Mouse (Mus musculus) right cerebral cortex, postnatal 10 days (tissue): Measurements from ENCODE around the gene Cmklr1.
"Not testable (repeated sequence)": the region's sequence is repeated elsewhere in the genome, so short reads cannot be mapped to it uniquely, and the experiment has no call there.

Source experiments
- DNase-seq, 2 experiments: peaks; one replicate each; pipeline ENCODE4 v3.0.0; 2021; ENCODE audit warnings: low spot score in 2 of 2

Gene Cmklr1

DNA sequence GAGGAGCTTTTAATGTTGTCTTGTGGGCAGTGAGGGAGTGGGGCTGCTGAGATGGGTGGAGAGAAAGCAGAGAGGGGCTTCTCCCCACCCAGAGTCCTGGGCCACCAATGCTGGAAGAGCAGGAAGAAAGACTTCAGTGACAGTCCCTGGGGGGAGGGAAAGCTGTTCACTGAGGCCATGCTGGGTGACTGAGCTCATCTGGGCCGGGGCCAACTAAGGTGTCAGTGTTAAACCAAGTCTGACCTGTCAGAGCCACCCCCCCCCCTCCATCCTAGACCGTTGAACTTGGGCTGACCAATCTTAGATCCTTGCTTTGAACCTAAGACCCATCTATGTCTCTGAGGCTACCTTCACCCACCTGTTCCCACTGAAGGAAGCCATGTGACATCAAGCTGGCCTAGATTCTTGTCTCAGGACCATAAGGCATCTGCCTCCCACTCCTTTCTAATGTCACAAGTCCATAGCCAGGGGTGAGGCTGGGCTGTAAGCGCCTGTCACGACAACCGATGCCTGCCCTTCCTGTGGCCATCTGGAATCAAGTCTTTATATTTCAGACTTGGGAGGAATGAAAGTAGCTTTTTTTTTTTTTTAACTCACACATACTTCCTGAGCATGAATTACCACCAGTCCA lies 60.1 kb downstream of the Cmklr1 start:
- DNase-seq = no peak

DNA sequence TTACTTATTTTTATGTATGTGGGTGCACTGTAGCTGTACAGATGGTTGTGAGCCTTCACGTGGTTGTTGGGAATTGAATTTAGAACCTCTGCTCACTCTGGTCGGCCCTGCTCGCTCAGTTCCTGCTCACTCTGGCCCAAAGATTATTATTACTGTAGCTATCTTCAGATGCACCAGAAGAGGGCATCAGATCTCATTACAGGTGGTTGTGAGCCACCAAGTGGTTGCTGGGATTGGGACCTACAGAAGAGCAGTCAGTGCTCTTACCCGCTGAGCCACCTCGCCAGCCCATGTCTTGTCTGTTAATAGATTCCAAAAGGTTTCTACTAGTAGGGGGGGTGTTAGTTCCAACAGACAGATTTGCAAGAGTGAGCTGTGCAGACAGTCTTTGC lies 63.8 kb downstream of the Cmklr1 start:
- not testable (repeated sequence) for DNase-seq

DNA sequence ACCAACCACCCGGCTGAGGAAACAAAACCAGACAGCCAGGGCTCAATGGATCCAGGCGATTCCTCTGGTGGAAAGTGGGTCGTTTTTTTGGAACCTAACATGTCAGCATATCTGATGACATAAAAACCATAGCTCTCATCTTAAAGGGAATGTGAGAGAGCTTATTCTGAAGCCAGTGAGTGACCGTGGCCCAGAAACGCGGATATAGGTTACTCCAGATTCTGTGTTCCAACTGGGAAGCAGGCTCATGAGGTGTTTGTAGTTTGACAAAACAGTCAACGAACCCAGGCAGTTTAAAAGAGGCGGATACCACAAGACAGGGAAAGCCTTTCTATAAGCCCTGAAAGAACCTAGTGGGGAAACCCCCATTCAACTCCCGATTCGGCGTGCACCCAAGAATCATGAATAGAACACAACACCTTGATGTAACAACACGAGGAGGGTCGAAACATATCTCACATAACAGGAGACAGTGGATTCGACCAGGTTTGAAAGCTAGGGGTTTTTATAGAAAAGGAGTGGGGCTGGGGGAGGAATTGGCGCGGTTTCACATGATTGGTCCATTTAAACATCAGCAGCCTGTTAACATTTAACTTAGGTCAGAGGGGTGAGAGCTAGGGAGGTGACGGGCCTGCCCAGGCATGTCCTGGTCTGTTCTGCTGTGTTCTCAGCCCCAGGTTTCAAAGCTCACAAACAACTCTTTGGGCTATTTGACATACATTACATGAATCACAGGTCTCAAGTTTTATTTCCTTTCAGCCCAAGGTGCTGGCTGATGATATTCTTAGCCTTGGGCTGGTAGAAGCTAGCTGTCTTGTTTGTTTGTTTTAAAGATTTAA lies 64.4 kb downstream of the Cmklr1 start:
- not testable (repeated sequence) for DNase-seq

DNA sequence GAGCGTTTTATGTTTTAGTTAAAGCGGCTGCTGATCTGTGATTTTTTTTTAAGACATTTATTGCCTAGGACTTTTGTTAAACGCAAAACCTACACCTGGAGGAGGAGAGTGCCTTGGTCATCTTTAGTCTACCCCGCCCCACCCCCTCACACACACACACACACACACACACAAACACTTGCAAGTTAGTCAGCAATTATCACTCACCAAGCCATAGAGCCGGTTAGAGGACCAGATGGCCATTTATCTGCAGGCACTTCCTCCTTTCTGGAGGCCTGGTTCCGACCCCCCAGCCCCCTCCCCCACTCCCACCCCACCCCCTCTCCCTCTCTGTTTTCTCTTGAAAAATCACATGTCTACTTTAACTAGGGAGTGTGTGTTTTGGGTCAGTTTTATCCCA lies 65.8 kb downstream of the Cmklr1 start:
- no peak for DNase-seq

DNA sequence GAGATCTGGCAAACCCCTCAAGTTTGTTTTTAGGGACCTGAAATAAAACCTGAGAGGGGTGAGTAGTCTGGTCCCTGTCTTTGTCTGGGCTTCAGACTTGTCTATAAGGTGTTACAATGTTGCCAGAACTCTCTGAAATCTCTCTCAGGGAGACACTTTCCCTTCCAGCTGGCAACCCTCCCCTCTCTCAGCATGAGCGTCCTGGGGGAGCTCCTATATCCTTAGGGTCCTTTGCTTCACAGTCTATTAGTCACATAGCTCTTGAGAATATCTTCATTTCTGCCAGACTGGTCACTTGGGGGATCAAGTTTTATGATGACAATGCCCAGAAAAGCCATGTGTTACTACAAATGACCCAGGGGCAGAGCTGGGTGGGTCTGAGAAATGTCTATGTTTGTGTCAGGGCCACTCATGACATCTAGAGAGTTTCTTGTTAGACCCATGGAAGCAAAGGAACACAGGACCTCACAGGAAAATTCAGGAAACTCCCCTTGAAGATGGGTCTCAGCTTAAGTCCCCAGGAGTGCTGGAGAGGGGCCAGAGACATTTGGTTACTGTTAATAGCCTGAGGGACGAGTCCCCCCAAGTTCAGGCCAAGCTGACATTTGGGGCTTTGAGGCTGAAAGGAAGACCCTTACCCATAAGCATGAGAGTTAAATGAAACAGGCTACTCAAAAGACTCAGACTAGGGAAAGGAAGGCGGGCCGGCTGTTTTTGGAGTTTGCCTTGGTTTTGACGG lies 66.6 kb downstream of the Cmklr1 start:
- DNase-seq = no peak

DNA sequence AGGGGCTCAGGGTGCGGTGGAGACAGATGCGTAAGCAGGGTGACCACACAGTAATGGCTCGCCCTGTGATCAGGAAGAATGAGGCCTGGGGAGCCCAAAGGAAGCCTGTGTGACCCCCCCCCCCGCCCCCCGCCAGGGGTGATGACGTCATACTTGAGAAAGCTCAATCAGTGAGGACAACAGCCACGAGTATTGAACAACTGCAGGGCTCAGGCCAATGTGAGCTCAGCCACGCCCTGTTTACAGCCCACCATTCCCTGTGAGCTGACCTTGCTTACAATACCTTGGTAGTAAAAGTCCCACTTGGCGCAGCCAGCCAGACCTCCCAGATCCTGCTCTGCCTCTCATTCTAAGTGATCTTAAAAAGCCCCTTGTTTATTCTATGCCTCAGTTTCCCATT lies 69.4 kb downstream of the Cmklr1 start:
- DNase-seq = no peak

DNA sequence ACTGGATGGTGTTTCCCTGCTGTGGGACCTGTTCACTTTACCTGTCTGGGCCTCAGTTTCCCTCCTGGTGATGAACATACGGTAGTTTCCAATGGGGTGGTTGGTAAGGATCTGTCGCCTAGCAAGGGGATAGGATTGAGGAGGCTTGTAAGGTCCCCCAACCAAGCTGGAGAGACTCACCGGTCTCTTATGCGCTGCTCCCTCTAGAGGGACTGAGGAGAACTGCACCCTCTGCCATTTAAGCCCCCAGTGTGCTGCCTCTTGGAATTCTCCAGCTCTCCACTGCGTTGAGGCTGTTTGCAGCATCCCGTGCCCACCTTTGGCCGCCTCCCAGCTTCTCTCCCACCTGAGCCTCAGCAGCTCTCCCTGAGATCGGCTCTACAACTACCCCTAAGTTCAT lies 70.0 kb downstream of the Cmklr1 start:
- DNase-seq = no peak

DNA sequence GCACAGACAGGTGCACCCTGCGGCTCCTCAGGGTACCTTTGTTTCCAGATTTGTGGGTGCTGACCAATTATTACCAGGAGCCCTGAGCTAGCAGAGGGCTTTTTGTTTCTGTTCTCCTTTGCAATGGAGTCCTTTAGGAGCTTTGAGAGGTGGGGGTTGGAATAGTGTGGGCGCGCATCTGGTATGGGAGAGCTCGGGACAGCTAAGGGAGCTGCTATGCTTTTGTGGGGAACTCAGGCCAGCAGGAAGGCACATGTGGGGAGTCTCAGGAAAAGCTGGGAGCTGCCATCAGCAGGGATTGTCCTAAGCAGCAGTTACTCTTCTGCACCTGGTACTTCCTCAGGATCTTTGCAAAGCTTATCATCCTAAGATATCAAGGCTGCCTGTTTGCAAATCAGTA lies 71.1 kb downstream of the Cmklr1 start:
- DNase-seq = no peak

DNA sequence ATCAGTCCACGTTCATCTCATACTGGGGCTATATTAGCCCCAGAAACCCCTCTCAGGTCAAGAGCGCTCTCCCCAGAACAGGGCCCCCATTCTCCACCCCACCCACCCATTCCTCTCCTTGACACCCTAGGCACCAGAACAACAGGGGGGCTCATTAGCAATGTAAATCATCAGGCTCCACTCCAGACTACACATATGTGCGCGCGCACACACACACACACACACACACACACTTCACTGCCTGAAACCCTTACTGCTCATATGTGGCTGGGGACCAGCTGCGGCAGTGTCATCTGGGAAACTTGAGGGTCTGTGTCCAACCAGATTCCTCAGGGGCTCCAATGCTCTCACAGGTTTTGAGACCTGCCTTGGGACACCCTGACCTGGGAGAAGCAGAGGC lies 71.8 kb downstream of the Cmklr1 start:
- DNase-seq = no peak

DNA sequence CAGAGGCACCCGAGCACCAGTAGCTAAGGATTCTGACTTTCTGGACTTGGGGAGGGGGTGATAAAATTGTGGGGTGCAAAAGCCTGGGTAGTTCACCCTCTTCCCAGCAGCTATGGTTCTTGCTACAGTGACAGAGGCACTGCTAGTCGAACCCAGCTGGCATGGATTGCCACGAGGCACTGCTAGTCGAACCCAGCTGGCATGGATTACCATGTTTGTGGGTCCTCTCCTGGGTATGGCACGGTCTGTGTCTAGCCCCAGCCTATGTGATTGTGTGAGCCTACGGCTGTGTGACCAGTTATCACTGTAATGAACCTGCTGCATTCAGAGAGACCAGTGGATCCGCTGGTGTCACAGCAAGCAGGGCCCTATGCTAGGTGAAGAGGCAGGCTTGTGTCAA lies 72.7 kb downstream of the Cmklr1 start:
- no peak for DNase-seq

DNA sequence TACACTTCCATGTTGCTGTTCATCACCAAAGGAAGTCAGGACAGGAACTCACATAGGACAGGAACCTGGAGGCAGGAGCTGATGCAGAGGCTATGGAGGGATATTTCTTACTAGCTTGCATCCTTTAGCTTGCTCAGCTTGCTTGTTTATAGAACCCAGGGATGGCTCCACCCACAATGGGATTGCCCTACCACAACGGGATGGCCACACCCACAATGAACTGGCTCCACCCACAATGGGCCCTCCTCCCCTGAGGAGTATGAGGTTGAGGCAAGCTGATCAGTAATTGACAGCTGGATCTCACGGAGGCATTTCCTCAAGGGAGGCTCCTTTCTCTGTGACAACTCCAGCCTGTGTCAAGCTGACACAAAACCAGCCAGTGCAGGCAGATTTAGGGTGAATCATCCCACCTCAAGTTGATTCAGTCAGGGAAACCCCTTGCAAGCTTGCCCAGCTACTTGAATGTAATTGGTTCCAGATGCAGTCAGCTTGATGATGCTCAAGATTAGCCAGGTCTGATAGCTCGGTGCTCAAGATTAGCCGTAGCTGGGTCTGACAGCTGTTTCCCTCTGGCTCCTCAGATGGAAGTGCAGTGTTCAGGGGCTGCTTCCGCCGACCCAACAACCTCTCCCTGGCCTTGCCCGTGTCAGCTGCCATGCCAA lies 80.0 kb downstream of the Cmklr1 start:
- DNase-seq = no peak

DNA sequence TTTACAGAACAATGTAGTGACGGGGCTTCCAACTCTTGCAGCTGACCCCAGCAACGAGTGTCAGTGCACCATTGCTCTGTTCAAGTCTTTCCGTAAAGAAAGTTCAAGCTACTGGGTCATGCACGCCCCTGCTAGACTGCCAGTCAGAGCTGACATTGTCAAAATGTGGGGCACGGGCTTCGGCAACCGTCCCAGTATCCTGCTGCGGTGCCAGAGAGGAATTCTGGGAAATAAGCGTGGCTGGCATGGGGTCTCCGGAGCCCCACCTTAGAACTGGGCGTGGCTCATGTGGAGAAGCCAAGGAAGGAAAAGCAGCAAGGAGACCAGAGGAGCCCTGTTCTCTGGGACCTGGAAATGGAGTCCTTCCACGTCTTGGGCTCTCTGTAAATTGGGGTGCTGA lies 84.4 kb downstream of the Cmklr1 start:
- DNase-seq = no peak

DNA sequence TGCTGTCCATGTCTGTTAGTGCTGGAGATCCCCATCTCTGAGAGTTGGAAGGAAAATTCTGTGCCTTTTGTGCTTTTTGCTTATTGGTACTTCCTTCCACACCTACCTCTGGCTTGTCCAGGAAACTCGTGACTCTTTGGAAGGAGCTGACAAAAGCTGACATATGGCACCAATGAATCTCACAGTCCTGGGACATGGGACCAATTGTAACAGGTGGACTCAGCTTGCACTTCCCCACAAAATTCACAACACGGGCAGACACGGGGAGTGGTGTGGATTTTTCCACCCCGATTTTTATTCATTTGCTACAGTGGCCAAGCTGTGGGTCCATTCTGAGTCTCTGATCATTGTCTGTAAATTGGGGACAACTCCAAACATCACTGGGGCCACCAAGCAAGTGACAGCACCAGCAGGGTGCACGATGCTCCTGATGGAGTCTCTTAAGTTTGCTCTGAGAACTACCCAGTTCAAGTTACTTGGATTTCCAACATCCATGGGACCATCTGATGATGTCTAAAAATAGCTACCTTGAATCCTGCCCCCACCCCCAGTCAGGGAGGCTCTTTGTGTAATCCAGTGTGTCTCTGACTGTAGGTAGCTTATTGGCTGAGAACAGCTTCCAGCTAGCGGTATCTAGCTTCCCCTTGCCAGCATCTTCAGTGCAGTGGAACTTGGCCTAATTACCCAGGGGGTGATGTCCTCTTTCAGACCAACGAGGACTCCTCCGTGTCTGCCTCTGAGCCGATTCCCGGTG lies 84.9 kb downstream of the Cmklr1 start:
- DNase-seq = no peak

DNA sequence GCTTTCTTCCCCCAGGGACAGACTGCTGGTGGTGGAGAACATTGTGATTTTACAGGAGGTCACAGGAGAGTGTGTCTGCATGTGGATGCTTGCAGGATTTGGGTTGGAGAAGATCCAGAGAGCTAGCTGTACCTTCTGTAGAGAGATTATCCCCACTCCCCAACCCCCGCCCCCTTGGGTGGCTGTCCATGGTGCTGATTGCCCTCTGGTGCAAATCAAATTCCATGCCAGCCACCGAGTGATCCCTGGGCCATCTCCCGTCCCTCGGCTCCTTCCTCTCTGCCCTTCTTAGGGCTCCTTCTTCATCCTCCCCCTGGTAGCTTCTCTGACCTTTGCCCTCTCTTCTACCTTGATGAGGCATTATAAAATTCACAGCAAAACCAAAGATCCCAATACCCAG lies 85.8 kb downstream of the Cmklr1 start:
- no peak for DNase-seq
